Mouse (Mus musculus) brain, embryonic 14.5 days (tissue): ENCODE results near the gene Rhpn2.

ENCODE experiments used
- CTCF ChIP-seq: fragments of 200-500 bp; IDR thresholded peaks from 2 replicates; pipeline ENCODE4 v1.5.1; 2012; ENCODE audit warnings: inconsistent platforms, mild to moderate bottlenecking, moderate library complexity, borderline replicate concordance; ENCODE audit not compliant: insufficient read depth, insufficient read length; ENCODE audit errors: extremely low read depth
- POLR2A ChIP-seq: fragments of 200-500 bp; IDR thresholded peaks from 2 replicates; pipeline ENCODE4 v1.6.1; 2012; ENCODE audit warnings: mild to moderate bottlenecking, inconsistent platforms, borderline replicate concordance; ENCODE audit not compliant: poor library complexity, insufficient read depth, insufficient read length, severe bottlenecking; ENCODE audit errors: extremely low read depth

DNA sequence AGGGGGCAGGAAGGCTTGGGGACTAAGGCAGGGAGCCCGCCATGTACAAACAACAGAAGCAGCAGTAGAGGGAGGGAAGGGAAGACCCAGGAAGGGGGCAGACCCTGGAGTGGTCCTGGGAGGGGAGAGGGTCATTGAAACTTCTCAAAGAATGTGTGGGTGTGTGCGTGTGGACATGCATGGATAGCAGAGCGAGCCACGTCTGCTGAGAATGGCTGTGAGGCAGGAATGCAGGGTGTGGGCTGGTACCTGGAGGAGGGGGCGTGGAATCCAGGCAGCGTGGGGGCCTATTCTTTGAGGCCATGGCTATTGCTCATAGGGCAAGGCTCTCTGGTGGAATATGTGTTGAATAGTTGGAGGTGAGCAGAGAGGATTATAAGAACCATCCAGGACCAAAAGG is 54.7 kb downstream of the Rhpn2 start:
- TF ChIP-seq CTCF = no peak
- no peak for TF ChIP-seq POLR2A
